Mouse (Mus musculus): ENCODE measurements around the gene Hs1bp3.

The Hs1bp3 gene

DNA sequence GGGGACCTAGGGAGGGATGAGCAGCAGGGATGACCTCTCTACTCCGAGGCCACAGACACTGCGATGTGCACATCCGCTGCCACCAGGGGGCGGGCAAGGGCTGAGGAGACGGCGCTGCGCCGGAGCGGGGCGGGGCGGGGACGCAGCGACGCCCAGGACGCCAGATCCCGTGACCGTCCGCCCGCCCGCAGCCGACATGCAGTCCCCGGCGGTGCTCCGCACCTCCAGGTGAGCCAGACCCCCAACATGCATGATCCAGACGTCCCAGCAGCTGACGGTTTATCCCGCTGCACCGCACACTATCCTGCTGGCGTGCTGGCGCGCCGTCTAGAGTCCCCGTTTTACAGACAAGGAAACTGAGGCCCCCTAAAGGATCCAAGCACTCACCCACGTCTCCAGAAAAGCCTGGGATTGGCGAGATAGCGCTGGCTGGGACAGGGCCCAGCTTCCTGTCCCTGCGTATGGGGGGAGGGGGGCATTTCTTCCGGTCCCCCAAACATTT lies at the start of gene Hs1bp3:
TSS of gene Hs1bp3 (plus strand) at position 163 of the 502 bp plus-strand sequence.
- no peak for DNase-seq (ENCODE audit: low read depth)

DNA sequence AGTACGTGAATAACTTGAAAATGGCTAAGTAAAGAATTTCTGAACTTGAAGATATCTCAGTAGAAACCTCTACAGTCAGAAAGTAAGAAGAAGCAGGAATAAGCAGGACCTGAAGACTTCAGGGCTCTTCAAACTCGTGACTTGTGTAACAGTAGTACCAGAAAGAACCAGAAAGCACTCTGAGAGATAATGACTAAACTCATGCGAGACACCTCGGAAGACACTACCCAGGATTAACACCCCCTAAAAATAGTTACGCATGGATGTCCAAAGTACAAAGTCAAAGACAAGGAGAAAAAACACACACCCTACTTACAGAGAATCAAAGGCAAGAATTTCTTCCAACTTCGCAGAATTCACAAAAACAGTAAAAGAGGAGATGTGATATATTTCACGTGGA lies 46.9 kb upstream of the Hs1bp3 start:
- no peak for DNase-seq (ENCODE audit: low read depth)

DNA sequence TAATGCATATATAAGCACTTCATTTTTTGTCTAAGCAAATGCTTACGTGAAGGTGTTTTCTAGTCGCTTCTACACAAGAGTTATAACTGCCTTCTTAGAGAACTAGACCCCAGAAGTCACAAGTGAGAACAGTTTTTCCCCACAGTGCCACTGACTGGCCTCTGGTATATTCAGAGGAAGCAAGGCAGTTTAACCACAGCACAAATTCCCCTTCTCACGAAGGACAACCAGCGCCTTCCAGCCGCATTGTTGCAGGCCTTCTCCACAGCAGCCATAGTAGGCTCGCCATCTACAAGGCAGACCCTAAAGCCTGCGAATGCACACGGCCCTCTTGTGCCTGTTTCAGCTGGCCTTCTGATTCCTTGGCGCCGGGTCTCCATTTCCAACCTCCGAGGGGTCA lies 43.6 kb upstream of the Hs1bp3 start:
- no peak for DNase-seq (ENCODE audit: low read depth)

DNA sequence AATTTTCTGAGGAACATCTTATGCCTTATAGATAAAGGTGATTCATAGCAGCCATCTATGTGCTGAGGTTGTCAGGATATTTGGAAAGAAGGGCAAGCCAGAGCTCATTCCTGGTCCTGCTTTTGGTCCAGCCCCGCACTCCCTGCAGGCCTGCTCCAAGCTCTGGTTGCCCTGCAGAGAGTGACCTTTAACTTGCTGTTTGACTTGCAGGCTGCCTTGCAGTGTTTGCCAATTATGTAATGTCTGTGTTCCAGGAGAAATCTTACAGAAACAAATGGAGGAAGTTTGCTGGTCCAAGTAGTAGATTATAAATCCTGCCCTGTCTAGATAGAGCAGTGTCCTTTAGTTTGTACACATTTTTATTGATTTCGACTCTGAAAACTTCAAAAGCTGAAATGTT lies 41.8 kb upstream of the Hs1bp3 start:
- no peak for DNase-seq (ENCODE audit: low read depth)

DNA sequence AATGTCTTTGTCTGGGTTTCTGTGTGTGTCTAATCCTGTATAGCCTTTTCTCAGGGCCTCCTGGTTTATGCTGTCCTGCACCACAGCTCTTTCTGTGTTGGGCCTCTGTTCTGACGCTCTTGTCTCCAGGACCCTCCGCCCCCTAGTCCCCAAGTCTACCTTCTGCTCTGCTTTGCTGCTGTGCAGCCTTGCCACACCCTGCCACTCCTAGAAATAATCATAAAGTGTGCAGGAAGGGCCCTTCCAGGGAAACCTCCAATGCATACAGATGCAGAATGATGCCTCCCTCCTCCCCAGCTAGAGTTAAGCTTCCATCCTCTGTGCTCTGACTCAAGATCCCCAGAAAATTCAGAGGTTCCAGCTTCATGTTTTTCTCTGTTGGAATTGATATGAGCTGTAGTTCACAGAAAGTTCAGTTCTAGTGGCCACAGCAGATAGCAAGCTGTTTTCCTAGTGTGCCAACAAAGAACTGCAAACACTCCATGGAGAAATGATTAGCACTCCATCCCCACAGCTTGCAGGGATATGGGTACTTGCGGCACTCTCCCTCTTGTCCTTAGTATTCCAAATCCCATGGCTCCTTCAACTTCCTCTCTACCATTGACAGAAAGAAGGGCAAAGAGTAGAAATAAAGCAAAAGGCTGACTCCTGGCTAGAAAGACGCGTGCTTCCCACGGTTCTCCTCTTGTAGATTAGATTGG lies 39.6 kb upstream of the Hs1bp3 start:
- DNase-seq (ENCODE audit: low read depth) = no peak

DNA sequence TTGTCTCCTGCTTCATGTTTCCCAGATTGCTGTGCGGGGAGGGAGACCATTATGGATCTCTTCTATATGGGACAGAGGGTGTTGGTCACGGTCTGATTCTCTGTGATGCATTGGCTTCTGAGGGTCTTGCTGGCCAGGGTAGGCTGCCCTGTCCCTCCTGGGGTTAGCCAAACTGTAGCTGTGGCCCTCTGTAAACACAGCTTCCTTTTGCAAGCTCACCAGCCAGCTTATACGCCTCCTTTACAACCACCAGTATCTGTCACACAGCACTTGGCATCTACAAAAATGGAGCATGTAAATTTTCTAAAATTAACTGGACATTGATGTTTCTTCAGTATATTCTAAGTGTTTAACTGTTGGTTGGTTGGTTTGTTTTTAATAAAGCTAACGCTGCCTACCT lies 37.8 kb upstream of the Hs1bp3 start:
- DNase-seq (ENCODE audit: low read depth) = no peak

DNA sequence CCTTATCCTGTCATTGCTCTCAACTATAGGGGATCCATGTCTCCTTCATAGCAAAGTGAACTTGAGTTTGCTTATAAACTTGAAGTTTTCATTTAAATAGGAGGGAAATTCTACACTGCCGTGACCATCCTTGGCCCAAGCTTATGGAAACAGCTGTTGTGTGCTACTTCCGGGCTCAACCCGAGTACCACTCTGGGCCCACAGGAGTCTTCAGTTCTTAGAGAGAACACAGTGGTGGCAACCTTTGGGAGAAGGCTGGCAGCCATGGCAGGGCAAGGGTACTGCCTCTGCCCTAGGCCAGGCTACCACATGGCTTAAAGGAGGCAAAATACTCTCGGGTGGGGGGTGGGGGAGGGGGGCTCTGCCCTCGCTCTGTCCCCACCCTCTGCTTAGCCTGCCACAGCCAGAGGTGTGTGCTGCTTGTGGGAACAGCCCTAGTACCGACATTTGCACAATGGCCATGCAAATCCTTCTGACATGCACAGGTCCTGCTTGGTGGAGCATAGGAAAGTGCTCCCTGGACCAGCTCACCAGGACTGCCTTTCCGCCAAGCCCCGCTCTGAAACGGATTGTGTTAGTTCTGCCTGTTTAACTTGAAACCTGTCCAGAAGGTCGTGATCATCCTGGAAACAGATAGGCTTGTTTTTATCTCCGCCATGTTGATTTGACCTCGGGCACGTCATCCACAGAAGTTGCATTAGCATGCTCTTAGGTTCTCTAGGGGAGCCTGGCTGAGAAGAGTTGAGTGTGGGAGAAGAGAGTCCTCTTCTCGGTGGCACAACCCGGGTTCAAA lies 31.8 kb upstream of the Hs1bp3 start:
- DNase-seq (ENCODE audit: low read depth) = no peak

DNA sequence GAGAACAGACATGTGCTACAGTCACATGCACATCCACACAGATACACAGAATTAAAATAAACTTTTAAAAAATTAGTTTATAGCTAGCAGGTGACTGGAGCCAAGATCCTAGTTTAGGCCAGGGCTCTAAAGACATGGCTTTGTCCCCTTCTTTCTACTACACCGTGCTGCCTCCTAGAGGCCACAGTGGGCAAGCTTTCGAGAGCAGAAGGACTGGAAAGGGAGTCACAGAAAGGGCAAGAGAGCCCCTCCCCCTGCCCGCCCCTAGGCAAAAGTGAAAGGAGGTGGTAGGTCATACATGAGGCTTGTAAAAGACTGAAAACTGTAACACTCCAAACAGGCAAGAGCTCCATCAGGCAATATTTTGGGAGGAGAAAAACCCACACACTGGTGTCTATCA lies 25.3 kb upstream of the Hs1bp3 start:
- DNase-seq (ENCODE audit: low read depth) = no peak

DNA sequence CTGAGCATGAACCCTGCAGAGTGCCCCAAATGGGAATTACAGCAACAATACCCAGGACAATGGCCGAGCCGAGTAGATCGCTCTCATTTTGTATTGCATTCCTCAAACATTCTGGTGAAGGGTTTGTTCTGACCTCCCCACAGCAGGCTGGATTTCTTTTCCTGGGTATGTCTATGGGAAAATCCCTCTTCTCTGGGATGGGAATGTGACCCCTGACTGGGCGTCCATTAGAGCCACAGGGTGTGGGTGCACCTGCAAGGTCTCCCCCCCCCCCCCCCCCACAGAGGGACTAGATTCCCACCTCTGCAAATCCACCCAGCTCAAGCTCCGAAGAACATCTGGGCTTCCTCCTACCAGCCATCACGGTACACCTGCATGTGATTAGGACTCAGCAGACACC lies 24.1 kb upstream of the Hs1bp3 start:
- DNase-seq (ENCODE audit: low read depth) = no peak

DNA sequence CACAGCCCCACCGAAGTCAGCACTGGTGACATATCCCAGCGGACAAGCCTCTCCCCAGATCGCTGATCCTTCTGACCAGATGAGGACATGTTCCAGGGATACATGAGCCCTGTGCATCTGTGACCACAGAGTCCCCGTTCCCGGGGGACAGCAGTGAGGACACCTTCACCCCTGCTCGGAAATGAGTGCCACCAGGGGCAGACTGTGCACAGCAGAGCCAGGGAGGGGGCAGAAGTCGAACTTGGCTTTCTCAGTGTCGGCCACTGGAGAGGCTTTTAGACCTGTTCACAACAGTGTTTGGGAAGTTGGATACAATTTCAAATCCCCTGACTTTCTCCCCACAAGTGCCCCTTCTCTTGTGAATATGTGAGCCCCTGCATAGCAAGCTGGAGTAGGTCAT lies 23.7 kb upstream of the Hs1bp3 start:
- DNase-seq (ENCODE audit: low read depth) = no peak

DNA sequence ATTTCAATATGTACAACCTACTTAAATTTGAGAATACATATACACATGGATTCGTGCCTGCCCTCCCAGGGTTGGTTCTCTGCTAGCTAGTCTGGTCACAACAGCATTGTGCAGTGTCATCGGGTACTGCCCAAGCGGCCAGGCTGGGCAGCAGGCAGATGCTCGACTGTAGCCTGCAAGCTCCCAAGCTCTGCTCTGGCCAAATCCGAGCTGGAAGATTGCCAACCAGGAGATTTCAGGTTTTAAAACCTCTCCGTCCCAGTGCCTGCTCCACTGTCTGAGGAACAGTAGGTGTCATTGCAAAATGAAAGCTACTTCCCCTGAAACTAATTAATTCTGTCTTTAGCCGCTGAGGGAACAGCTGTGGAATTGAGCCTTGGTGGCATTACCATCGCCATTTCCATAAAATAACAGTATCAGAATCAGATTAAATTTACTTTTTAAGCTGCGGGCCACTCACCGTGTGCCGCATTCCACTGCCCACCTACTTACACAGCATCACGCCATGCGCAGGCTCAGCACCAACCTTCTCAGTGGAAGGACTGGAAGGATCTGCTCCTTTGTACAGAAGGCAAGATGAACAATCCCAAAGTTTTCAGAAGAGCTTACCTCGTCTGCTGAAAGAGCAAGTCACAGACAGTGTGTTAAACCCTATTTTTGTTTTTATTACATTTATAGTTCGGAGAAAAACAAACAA lies 21.9 kb upstream of the Hs1bp3 start:
- no peak for DNase-seq (ENCODE audit: low read depth)

DNA sequence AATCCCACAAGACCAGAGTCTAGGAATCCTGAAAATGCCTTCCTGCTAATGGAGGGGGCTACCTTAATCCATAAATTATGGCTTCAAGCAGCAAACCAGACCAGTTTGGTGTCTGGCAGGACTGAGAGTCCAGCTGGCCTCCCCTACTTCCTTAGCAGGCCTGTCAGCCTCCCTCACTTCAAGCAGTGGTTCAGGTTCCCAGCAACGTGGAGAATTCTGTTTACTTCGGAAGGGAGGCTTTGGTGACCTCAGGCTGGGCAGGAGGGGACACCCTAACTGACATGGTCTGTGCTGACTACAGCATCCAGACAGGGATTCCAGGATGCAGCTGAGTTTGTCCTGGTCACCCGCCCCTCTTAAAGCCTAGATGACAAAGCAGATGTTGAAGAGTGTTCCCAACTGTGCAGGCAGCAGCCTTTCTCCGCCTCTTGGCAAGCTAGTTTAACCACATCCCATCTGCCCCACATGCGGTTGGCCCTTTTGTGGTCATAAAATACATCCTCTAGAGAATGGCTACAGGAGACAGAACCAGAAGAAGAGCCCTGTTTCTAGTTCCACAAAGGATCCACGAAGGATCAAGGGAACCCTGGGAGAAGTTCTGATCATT lies 17.8 kb upstream of the Hs1bp3 start:
- peak; percentile 27 for DNase-seq (ENCODE audit: low read depth)

DNA sequence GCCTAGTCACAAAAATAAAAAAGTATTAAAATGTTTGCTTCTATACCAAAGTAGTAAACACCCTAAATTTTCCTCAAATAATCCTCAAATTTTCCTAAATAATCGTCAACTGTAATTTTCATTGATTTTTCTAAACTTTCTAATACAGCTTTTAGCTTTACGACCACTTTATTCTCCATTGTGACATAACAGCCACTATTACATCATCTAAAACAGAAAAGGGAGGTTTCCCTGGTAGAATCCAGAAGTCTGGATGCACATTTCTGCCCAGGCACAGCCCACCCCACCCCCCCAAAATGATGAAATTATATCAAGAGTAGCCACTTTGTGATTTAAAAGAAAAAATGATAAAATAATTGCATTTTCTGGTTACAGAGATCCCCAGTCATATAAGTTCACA lies 17.1 kb upstream of the Hs1bp3 start:
- no peak for DNase-seq (ENCODE audit: low read depth)

DNA sequence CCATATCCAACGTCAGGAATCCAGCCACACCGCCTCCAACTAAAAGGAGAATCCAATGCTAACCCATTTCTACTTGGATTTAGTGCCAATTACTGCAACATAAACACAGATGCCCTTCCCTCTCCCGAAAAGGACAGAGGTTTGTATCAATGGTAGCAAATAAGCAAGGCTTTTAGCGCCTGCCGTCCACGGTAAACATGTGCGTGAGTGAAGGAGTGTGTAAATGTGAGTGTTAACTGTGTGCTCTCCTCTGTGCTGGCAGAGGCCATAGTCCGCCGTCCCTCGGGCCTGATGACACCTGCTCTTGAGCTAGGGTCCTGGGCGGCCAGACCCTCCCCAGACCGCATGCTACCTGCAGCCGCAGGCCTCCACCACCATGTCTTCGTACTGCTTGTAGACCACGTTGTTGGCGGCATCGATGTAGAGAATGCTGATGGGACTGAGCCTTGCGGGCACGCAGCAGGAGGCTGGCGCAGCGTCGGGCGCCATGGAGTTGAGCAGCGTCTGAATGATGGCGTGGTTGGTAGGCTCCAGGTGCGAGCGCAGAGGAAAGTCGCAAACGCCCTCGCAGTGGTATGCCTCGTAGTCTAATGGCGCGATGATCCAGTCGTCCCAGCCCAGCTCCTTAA lies 15.5 kb upstream of the Hs1bp3 start:
- no peak for DNase-seq (ENCODE audit: low read depth)

DNA sequence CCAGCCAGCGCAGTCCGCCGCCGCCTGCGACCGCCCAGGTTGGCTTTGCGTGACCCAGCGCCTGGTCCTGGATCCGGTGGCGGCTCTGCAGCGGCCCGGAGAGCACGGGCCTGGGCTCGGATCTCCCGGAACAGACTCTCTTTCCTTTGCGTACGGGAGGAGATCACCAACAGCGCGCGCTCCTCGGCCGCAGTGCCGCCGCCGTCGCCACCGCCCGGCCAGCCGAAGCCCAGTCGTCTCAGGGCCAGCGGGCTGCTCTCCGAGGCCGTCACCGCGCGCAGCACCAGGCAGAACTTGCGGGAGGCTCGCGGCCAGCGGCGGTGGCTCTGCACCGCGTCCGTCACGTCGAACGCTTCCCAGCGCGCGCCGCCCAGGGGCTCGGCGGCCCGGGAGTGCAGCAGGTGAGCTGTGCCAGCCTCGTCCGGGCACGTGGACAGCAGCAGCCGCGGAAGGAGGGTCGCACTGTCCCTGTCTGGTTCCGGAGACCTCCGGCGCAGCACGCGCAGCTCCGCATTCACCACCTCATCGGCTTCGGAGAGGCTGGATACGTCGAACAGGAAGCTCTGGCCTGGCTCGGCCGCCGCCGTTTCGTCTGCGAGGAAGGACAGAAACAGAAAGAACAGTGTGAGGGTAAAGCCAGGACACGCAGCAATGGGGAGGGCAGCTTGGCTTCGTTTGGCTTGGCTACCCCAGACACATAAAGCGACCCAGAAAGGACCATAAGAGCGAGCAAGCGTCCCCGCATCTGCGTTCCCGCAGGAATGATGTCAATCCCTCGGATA lies 14.7 kb upstream of the Hs1bp3 start:
- no peak for DNase-seq (ENCODE audit: low read depth)

DNA sequence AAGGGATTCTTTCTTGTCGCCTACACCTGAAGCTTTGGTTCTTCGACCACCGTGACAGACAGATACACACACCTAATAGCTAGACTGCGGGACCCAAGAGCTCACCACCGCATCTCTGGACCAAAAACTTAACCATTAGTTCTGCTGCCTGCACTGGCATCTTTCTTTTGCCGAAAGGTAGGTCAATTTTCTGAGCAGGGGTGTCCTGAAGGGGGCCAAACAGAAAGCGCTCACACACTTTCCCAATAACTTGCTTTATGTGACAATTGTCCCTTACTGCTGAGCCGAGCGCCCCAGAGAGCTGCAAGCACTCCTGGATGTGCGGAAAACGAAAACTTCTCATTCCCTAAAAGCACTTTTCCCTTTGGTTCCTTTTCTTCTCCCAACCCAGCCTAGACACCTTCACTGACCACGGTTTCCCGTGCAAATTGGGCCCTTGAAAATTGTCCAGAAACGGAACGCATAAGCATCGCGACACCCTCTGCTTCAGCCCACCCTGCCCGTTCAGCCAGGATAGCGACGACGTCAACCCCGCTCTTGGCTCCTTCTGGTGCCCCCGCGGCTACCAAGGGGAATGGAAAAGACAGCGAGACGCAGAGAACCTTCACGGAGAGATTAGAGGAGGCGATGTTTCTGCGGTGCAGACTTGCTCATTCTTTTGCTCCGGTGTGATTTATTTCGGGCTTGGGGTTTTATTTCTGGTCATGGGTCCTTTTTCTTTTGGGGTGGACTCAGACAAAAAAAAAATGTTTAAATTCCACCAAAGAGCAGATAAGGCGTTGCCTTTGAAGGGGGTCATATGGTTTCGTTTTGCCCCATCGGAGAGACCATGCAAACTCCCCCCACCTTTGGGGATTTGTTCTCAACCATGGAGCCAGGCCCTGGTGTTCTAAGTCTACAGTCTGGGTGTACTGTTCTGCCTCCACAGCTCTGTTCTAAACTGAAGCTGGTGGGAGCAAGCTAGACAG lies 13.8 kb upstream of the Hs1bp3 start:
- DNase-seq (ENCODE audit: low read depth) = no peak

DNA sequence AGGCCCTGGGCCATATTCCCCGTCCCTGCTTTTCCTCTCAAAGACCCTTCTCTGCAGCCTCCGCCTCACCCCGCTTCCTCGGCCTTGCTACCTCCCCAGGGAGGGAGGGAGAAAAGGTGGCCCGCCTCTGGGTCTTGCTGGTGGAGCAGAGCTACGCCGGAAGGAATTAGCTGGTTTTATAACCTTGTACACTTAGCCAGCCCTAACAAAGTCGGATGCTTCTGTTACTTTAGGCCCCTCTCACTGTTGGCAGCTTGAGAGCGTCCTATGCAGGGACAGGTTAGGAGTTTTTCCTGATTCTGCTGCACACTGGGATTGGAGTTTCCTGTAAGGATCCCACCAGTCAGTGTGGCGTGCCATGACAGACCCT lies 13.1 kb upstream of the Hs1bp3 start:
- no peak for DNase-seq (ENCODE audit: low read depth)

DNA sequence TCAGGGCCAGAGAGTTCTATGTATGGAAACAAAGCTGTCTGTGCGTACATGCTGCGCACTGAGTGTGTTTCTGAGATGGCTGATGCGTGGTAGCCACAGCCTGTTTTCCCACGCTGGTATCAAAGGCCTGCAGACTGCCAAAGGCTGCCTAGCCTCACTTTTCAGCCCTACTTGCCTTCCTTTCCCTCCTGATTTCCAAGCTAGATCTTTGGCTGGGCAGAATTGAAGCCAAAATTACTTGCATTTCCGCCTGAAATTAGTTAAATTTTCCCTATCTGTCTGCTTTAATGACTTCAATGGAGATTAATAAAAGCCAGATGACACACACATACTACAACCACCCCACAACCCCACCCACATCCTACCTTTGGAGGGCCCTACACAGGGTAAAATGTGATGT lies 12.7 kb upstream of the Hs1bp3 start:
- DNase-seq (ENCODE audit: low read depth) = no peak

DNA sequence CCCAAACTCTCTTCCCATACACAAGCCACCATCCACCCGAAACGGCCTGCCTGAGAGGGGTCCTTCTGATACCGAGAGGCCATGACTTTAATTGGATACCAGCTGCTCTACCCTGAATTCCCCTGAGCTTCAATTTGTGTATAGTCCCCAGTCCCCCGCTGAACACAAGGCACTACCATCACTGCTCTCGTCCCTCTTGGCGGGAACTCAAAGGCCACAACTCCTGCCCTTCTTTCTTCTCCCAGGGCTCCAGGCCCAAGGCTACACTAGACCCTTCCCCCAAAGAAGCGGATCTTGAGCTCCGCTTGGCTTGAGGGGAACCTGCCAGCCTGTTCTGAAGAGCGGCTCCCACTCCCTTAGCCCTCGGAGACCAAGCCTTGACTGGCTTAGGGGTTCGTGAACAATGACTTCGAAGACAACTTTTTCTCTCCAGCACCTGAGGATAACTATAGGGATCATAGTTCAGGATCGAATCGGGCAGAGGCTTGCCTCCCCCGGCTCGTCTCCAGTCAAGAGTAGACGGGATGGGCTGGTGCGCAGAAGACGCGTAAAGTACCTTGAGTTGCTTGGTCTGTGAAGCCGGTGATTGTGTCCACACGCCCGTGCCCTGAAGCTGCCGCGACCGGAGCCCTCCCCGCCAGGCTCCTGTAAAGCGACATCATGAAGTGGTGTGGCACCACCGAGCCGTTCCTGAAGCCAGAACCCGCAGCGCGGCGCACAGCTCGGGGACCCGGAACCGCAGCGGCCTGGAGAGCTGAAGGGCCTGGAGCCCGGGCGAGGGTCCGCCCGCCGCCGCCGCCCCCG lies 12.0 kb upstream of the Hs1bp3 start:
- no peak for DNase-seq (ENCODE audit: low read depth)

All from fibroblast of lung, adult 2 months (primary cell).